Mouse (Mus musculus) liver, adult 2 months (tissue): ENCODE data around the gene Psat1. TPM values are rescaled to one million over a fixed set of nuclear protein-coding genes. Genes with fewer than 3 reads are reported as not detected.
A peak's percentile ranks its signal among the peaks of the same experiment; 100 is the strongest.

Experiments
- DNase-seq: peaks from one replicate; pipeline ENCODE4 v3.0.0-alpha.2; 2011; ENCODE audit warnings: low read depth, low spot score; ENCODE audit errors: extremely low read depth
- H3K27ac ChIP-seq: fragments of 200-500 bp; replicated peaks from 2 replicates; pipeline ENCODE4 v1.5.1; 2012; ENCODE audit warnings: low read depth, mild to moderate bottlenecking, control low read depth, inconsistent platforms, low read length; ENCODE audit not compliant: insufficient read depth
- H3K27me3 ChIP-seq: fragments of 200-500 bp; 2 replicates; pipeline ENCODE4 v1.6.1; 2012; ENCODE audit warnings: mild to moderate bottlenecking, moderate library complexity, low read length, inconsistent platforms; ENCODE audit not compliant: control insufficient read depth, insufficient read depth
- H3K36me3 ChIP-seq: fragments of 200-500 bp; 2 replicates; pipeline ENCODE4 v1.6.1; 2012; ENCODE audit warnings: low read length, inconsistent platforms; ENCODE audit not compliant: control insufficient read depth, insufficient read depth
- H3K4me1 ChIP-seq: fragments of 200-500 bp; 2 replicates; pipeline ENCODE4 v1.6.1; 2011; ENCODE audit warnings: low read length; ENCODE audit not compliant: control insufficient read depth, insufficient read depth
- H3K4me3 ChIP-seq: fragments of 200-500 bp; 2 replicates; pipeline ENCODE4 v1.5.1; 2011; ENCODE audit warnings: low read depth, mild to moderate bottlenecking, control low read depth, low read length, moderate library complexity; ENCODE audit not compliant: insufficient read depth
- H3K79me2 ChIP-seq: fragments of 200-500 bp; 2 replicates; pipeline ENCODE4 v1.6.1; 2012; ENCODE audit warnings: inconsistent platforms, mild to moderate bottlenecking, low read length, moderate library complexity; ENCODE audit not compliant: control insufficient read depth, insufficient read depth
- H3K9ac ChIP-seq: fragments of 200-500 bp; 2 replicates; pipeline ENCODE4 v1.6.1; 2012; ENCODE audit warnings: low read depth, mild to moderate bottlenecking, control low read depth, inconsistent platforms, low read length
- CTCF ChIP-seq: fragments of 200-500 bp; IDR thresholded peaks from 2 replicates; pipeline ENCODE4 v1.5.1; 2011; ENCODE audit warnings: low read depth, low read length, control low read depth
- POLR2A ChIP-seq: fragments of 200-500 bp; IDR thresholded peaks from 2 replicates; pipeline ENCODE4 v1.6.1; 2011; ENCODE audit warnings: low read length, control low read depth; ENCODE audit not compliant: insufficient read depth; ENCODE audit errors: extremely low read depth
- WGBS: fragments of 180-500 bp; shearing (Covaris S2); methylation state at CpG from one replicate; pipeline ENCODE4 v1.1.7; 2018; 5-methylcytosine and 5-hydroxymethylcytosine counted together
- polyA plus RNA-seq: library from polyadenylated mRNA; depleted of rRNA; stranded (reverse); fragments of >200 nt; gene quantifications from 2 replicates; pipeline ENCODE4 v1.2.3, GENCODE M21; 2012
- total RNA-seq: library from RNA; depleted of rRNA; stranded (reverse); fragments of >200 nt; gene quantifications from 2 replicates; pipeline ENCODE4 v1.2.3, GENCODE M21; 2014

Psat1 gene
- total and polyA plus RNA-seq, 2 experiments = 0.20 to 0.74 TPM

DNA sequence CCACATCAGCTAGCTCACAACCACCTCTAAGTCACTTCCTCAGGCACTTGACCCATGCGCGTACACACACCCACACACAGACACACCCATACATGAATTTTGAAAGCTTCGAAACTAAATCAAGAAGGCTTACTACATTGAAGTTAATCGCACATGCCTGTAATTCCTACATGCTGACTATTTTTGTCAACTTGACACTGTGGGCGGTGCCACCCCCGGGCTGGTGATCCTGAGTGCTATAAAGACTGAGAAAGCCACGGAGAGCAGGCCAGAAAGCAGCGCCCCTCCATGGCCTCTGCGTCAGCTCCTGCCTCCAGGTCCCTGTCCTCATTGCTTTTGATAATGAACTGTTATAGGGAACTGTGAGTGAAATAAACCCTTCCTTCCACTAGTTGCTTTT is 23.7 kb downstream of the Psat1 start:
- H3K4me3 ChIP-seq = no peak overlapping the region
- H3K27ac ChIP-seq = no peak overlapping the region
- no peaks in the 10 kb centered on the region for H3K36me3 ChIP-seq
- peaks cover 8% of the 10 kb centered on the region; the same call in 1 of the 2 replicates for H3K4me1 ChIP-seq
- no peak overlapping the region for H3K9ac ChIP-seq
- H3K79me2 ChIP-seq = no peaks in the 10 kb centered on the region
- H3K27me3 ChIP-seq = no peaks in the 10 kb centered on the region
- TF ChIP-seq CTCF (no peak), POLR2A (no peak)
- DNase-seq = no peak
- WGBS = 42% methylated on average over 9 of the region's 9 CpGs

DNA sequence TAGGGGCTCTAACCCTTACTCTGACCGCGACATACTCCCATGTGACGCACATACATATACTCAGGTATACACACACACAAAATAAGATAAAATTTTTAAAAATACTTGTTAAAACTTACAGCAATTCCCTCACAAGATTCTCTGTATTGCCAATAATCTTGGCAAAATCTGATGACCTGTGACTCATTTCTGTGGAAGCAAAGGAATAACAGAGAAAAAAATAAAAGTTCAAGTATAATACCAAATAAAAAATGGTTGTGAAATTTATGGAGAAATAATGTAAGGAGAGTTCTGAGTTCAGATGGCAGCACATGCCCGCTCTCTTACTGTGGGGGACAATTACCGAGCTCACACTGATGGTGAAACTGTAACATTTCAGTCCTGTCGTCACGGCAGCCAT is 27.8 kb downstream of the Psat1 start:
- TF ChIP-seq POLR2A (no peak), CTCF (no peak)
- H3K9ac ChIP-seq = no peak overlapping the region
- 95% methylated on average over 7 of the region's 7 CpGs for WGBS
- H3K4me3 ChIP-seq = no peak overlapping the region
- H3K36me3 ChIP-seq = no peaks in the 10 kb centered on the region
- peaks cover 5% of the 10 kb centered on the region; the same call in 1 of the 2 replicates for H3K4me1 ChIP-seq
- no peak overlapping the region for H3K27ac ChIP-seq
- no peaks in the 10 kb centered on the region for H3K79me2 ChIP-seq
- no peaks in the 10 kb centered on the region for H3K27me3 ChIP-seq
- no peak for DNase-seq

DNA sequence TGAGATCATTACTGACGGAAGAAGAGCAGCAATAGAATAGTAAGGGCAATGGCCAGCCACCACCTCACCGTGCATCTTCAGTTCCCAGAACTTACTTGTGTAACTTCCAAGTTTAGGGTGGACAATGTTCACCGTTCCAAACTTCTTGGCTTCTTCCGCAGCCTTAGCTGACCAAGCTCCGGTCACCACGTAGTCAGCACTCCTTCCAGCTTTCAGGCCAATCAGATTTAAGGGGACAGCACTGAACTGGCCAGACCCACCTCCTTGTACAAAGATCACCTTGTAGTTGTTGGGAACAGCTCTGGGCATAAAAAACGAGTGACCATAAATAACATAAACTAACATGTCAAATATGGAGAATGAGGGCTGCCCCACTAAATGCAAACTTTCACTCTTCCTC is 29.0 kb downstream of the Psat1 start:
- 92% methylated on average over 7 of the region's 7 CpGs for WGBS
- no peaks in the 10 kb centered on the region for H3K36me3 ChIP-seq
- no peak overlapping the region for H3K9ac ChIP-seq
- TF ChIP-seq CTCF = no peak
- no peak for TF ChIP-seq POLR2A
- no peaks in the 10 kb centered on the region for H3K79me2 ChIP-seq
- no peak for DNase-seq
- no peak overlapping the region for H3K4me3 ChIP-seq
- no peaks in the 10 kb centered on the region for H3K27me3 ChIP-seq
- no peaks in the 10 kb centered on the region for H3K4me1 ChIP-seq
- no peak overlapping the region for H3K27ac ChIP-seq

DNA sequence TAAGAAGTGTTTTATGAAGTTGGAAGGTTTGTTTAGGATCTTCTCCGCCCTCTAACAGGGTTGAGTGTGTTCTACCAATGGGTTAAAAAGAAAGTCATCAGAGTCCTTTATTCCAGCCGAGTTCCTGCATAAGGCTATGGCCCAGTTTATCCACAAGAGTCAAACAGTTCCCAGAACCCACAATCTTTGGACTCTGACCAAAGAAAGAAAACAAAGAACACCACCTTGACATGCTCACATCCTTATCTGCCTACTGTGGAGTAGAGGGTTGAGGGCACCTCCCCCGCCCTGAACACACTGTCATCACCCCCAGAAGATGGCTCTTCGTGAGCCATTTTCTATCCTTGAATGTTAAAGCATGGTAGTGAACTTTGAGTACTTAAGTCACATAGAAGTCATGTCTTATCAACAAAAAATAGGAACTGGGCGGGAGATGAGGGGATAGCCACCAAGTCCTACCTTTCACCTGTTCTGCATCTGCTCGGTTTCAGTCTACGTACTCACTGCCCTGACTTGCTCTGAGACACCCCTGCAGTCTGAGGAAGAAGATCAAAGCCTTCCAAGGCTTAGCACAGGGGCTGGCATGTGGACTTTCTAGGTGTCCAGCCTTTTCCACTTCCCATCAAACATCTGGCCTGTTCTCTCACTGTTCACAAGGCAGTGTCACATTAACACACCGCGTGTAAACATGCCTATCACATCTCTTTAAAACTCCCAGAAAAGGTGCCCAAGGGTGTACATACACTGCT is 33.7 kb downstream of the Psat1 start:
- Histone ChIP-seq H3K4me3 (no peak overlapping the region), H3K4me1 (no peaks in the 10 kb centered on the region), H3K79me2 (no peaks in the 10 kb centered on the region), H3K9ac (no peak overlapping the region), H3K27me3 (no peaks in the 10 kb centered on the region), H3K36me3 (no peaks in the 10 kb centered on the region), H3K27ac (no peak overlapping the region)
- no peak for TF ChIP-seq CTCF
- no peak for TF ChIP-seq POLR2A
- 88% methylated on average over 9 of the region's 9 CpGs for WGBS
- no peak for DNase-seq

DNA sequence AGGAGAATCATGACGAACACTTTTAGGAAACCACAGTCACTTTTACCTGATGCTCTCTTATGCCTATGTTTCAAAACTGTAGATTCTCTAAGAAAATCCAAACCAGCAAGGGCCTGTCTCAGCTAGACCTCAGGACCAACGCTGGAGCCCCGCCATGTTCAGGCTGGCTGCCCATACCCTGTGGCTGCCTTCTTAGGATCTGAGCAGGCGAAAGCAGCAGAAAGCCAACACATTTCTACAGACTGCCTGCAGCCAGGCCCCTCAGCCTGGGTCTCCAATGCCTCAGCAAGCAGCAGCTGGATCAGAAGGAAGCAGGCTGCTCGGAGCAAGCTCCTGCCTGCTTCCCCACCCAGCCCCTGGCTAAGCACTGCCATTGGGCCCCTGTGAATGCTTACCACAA is 35.7 kb downstream of the Psat1 start:
- DNase-seq = no peak
- Histone ChIP-seq H3K79me2 (no peaks in the 10 kb centered on the region), H3K4me3 (no peak overlapping the region), H3K36me3 (no peaks in the 10 kb centered on the region), H3K27ac (no peak overlapping the region), H3K27me3 (no peaks in the 10 kb centered on the region), H3K9ac (no peak overlapping the region), H3K4me1 (no peaks in the 10 kb centered on the region)
- 95% methylated on average over 5 of the region's 5 CpGs for WGBS
- TF ChIP-seq CTCF = no peak
- TF ChIP-seq POLR2A = no peak

DNA sequence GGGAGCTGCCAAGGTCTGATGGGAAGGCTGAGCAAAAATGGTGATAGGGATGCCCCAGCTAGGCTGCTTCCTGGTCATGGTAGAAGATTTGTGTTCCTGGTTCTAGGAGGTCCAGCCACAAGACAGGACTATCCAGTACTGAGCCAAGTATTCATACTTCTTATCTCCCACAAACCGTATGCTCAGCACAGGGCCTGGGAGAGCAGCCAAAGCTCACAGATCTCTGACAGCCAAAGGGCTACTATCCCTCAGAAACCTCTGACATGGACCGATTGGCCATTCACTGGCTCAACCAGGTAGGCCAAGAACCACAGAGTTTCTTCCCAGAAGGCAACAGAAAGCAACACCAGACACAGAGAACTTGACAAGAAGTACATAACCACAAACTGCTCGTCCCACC is 36.1 kb downstream of the Psat1 start:
- DNase-seq = peak; percentile 59
- no peaks in the 10 kb centered on the region for H3K79me2 ChIP-seq
- 34% methylated on average over 3 of the region's 3 CpGs for WGBS
- H3K4me3 ChIP-seq = no peak overlapping the region
- no peaks in the 10 kb centered on the region for H3K4me1 ChIP-seq
- no peaks in the 10 kb centered on the region for H3K27me3 ChIP-seq
- H3K27ac ChIP-seq = no peak overlapping the region
- H3K9ac ChIP-seq = no peak overlapping the region
- TF ChIP-seq POLR2A = no peak
- TF ChIP-seq CTCF = no peak
- H3K36me3 ChIP-seq = no peaks in the 10 kb centered on the region
